Mouse (Mus musculus) embryonic fibroblast, embryonic 13.5 days (primary cell): ENCODE data around the gene Fam219a. TPM values are rescaled to one million over a fixed set of nuclear protein-coding genes. Genes with fewer than 3 reads are reported as not detected.

Experiments used
- H3K27ac ChIP-seq: 2 replicates; pipeline ENCODE4 v1.5.1; 2012; ENCODE audit warnings: low read length, control low read depth, inconsistent platforms; ENCODE audit not compliant: insufficient read depth
- H3K4me1 ChIP-seq: 2 replicates; pipeline ENCODE4 v1.6.1; 2011; ENCODE audit warnings: low read length; ENCODE audit not compliant: control insufficient read depth, insufficient read depth
- H3K4me3 ChIP-seq: 2 replicates; pipeline ENCODE4 v1.5.1; 2011; ENCODE audit warnings: mild to moderate bottlenecking, control low read depth, low read length; ENCODE audit not compliant: insufficient read depth
- CTCF ChIP-seq: IDR thresholded peaks from 2 replicates; pipeline ENCODE4 v1.5.1; 2011; ENCODE audit warnings: mild to moderate bottlenecking, control low read depth, low read length, moderate library complexity, borderline replicate concordance; ENCODE audit not compliant: insufficient read depth
- POLR2A ChIP-seq: IDR thresholded peaks from 2 replicates; pipeline ENCODE4 v1.6.1; 2011; ENCODE audit warnings: low read depth, mild to moderate bottlenecking, control low read depth, low read length, moderate library complexity
- polyA plus RNA-seq: library from polyadenylated mRNA; stranded (reverse); fragments of >200 nt; gene quantifications from 2 replicates; pipeline ENCODE4 v1.2.4, GENCODE M21; 2011; ENCODE audit warnings: low read depth; ENCODE audit not compliant: missing spikeins, insufficient read length

The Fam219a gene
- polyA plus RNA-seq, 1 experiment: 11.4 TPM

- H3K27ac ChIP-seq: no peak overlapping the region
These were observed 45.5 kb downstream of the Fam219a start for GRCm38 (mm10) chr4:41523839-41524238.

GRCm38 (mm10) chr4:41522788-41523187 is 46.5 kb downstream of the Fam219a start:
- Histone ChIP-seq H3K4me3 (no peak overlapping the region), H3K4me1 (no peaks in the 10 kb centered on the region), H3K27ac (no peak overlapping the region)
- TF ChIP-seq CTCF (no peak), POLR2A (no peak)

More at GRCm38 (mm10) chr4:41523839-41524238, 45.5 kb downstream of the Fam219a start:
- H3K4me1 ChIP-seq: no peaks in the 10 kb centered on the region
- TF ChIP-seq POLR2A (no peak), CTCF (no peak)
- no peak overlapping the region for H3K4me3 ChIP-seq

DNA sequence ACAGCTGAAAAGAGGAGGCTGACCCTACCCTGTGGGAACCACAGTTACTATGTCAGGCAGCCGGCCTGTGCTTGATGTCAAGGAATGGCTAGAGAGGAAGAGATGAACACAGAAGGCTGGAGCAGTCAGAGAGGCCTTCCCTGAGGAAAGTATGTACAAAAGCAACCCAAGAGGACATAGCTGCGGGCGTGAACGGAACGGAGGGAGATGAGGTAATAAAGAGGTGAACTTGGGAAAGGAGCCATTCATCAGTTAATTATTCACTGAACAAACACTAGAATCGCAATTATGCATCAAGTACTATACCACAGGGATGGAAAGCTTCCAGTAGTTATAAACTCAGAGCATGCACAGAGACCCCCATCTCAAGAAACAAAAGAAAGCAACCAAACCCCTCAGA is 47.2 kb downstream of the Fam219a start:
- Histone ChIP-seq H3K27ac (no peak overlapping the region), H3K4me3 (no peak overlapping the region), H3K4me1 (no peaks in the 10 kb centered on the region)
- no peak for TF ChIP-seq POLR2A
- TF ChIP-seq CTCF: no peak

- Histone ChIP-seq H3K4me1 (no peaks in the 10 kb centered on the region), H3K4me3 (no peak overlapping the region), H3K27ac (no peak overlapping the region)
- TF ChIP-seq POLR2A: no peak
- TF ChIP-seq CTCF: no peak
These were observed 48.7 kb downstream of the Fam219a start for GRCm38 (mm10) chr4:41520641-41521040.

GRCm38 (mm10) chr4:41519195-41519594 is 50.1 kb downstream of the Fam219a start:
- no peak overlapping the region for H3K4me3 ChIP-seq
- H3K27ac ChIP-seq: no peak overlapping the region
- TF ChIP-seq POLR2A (no peak), CTCF (no peak)
- H3K4me1 ChIP-seq: no peaks in the 10 kb centered on the region

DNA sequence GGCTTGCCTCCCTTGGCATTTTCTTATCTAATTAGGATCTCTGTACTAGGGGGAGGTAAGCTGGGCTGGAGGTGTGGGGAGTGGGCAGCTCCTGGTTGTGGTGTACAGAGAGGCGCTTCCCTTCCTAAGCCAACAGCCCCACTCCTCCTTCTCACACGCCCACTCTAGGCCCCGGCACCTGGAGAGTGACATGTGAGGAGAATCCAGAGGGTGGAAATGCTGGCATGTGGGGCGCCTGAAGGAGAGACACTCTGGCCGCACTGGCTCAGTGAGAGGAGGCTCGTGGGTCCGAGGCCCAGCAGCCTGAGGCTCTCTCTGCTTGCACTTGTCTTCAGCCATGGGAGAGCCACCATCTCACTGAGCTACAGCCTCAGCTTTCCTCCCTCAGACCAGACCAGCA is 51.0 kb downstream of the Fam219a start:
- no peaks in the 10 kb centered on the region for H3K4me1 ChIP-seq
- no peak for TF ChIP-seq POLR2A
- TF ChIP-seq CTCF: no peak
- H3K27ac ChIP-seq: no peak overlapping the region
- H3K4me3 ChIP-seq: no peak overlapping the region

DNA sequence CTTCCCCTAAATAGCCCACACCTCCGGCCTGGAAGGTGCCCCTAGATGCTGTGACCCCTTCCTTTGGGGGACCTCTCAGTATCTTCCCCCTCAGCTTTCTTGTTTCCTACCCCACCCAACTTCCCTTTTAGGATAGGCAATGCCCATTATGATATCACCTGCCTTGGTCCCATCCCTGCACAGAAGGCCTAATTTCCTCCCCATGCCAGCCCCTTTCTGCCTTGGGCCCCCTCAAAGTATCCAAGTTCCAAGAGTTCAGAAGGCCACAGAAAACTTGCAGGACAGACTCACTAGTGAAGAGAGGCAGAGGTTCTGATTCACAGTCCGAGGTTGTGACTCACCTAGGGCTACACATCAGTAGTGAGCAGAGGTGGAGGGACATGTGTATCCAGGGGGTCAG is 52.1 kb downstream of the Fam219a start, which contains the start of gene 1110017D15Rik:
Gene 1110017D15Rik, minus strand, starts transcription at position 101 of the 400 bp plus-strand sequence.
- no peak within 1 kb of the TSS for H3K27ac ChIP-seq
- H3K4me3 ChIP-seq: no peak within 1 kb of the TSS
- no peaks in the 10 kb centered on the region for H3K4me1 ChIP-seq
- TF ChIP-seq POLR2A (no peak), CTCF (no peak)

- no peak overlapping the region for H3K27ac ChIP-seq
- H3K4me1 ChIP-seq: no peaks in the 10 kb centered on the region
- no peak overlapping the region for H3K4me3 ChIP-seq
- TF ChIP-seq POLR2A: no peak
- TF ChIP-seq CTCF: no peak
These were observed 55.6 kb downstream of the Fam219a start for GRCm38 (mm10) chr4:41513714-41514113.

DNA sequence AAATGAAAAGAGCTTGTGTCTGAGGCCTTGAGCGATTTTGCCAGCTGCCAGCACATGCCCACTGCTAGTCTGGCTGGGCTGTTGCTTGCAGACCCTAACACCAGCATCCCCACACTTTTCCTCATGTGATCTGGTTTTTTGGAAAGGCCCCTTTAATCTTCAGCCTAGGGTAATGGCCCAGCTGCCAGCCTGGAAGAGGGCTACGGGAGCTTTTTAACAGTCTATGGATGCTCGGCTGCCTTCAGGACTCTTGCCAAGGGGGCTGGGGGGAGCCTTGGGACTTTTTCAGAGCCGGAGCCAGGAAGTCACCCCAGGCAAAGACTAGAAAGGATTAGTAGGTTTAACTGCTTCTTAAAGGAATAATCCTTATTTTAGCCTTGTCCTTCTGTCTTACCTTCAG is 56.0 kb downstream of the Fam219a start:
- Histone ChIP-seq H3K27ac (no peak overlapping the region), H3K4me1 (no peaks in the 10 kb centered on the region), H3K4me3 (no peak overlapping the region)
- TF ChIP-seq POLR2A: no peak
- TF ChIP-seq CTCF: no peak

GRCm38 (mm10) chr4:41507998-41508397 is 61.3 kb downstream of the Fam219a start:
- Histone ChIP-seq H3K4me3 (no peak overlapping the region), H3K27ac (no peak overlapping the region), H3K4me1 (no peaks in the 10 kb centered on the region)
- no peak for TF ChIP-seq CTCF
- TF ChIP-seq POLR2A: no peak

GRCm38 (mm10) chr4:41507326-41507924 is 61.9 kb downstream of the Fam219a start:
- H3K4me3 ChIP-seq: peak overlapping the region; percentile 37
- no peak overlapping the region for H3K27ac ChIP-seq
- TF ChIP-seq CTCF (no peak), POLR2A (no peak)
- no peaks in the 10 kb centered on the region for H3K4me1 ChIP-seq
